Mouse (Mus musculus): ENCODE results near the gene Cdkn1b.
A peak's percentile ranks its signal among the peaks of the same experiment; 100 is the strongest.

GRCm38 (mm10) chr6:134898095-134898965, 21.9 kb upstream of the Cdkn1b start, which contains the start of gene Gpr19:
- TF ChIP-seq CTCF (IDR thresholded peaks at IDR 0.05; ENCODE audit: low read depth): peak; percentile 29; the same call in 1 of the 2 replicates
- TF ChIP-seq EP300 (IDR thresholded peaks at IDR 0.05; ENCODE audit: low read depth): peak; percentile 49; the same call in 1 of the 2 replicates

All from liver, postnatal 0 days (tissue).